Mouse (Mus musculus): ENCODE results near the gene Psmb2.

Gene Psmb2

DNA sequence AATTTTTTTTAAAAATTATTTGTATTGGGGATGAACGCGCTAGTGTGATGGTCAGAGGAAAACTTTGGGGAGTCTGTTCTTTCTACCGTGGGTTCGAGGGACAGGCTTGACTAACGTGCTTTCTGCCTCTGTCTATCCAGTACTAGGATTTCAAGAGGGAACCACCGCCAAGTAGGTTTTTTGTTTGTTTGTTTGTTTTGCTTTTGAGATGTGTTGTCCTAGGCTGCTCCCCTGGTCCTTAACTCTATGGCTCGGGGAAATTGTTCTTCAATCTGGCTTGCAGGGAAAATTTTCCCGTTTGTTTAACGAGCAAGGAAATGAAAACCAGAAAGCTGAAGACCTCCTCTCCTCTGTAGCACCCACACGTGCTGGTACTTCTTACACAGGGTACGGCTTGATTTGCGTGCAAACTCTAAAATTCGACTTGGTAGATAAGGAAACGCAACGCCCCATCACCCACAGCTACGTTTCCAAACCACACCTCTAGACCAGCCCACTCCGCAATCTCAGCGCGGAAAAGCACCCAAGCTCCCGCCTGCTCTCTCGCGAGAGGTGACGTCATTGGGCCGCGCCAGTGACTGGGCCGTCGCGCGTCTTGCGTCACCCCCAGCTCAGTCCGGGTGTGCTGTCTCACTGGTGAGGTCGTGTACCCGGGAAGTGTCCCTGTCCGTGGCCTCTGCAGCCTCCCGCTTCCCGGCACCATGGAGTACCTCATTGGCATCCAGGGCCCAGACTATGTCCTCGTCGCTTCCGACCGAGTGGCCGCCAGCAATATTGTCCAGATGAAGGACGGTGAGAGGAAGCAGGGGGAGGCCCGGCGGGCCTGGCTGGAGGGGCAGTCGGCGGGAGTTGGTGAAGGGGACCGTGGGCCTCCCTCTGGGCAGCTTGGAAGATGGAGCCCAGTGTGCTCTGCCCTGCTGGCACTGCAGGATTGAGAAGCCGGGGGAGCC, at the start of gene Psmb2:
Psmb2 (plus strand) TSS at position 577 of the 950 bp plus-strand sequence.
- DNase-seq (ENCODE audit: low read depth, low spot score): peak; percentile 98

DNA sequence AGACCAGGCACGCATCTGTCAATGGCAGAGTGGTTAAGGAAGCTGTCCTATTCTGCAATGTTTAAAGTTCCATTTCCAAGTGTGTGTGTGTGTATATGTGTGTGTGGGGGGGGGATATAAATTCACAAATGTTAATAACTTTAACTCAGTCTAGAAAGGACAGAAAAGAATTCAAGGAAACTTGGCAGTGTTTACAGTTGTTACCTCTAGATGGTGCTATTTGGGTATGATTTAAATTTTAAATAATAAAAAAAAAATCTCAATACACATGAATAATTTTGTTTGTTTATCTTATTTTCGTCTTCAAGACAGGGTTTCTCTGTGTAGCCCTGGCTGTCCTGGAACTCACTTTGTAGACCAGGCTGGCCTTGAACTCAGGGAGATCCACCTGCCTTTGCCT, 45.5 kb upstream of the Psmb2 start:
- peak; percentile 21 for DNase-seq (ENCODE audit: low read depth, low spot score)

DNA sequence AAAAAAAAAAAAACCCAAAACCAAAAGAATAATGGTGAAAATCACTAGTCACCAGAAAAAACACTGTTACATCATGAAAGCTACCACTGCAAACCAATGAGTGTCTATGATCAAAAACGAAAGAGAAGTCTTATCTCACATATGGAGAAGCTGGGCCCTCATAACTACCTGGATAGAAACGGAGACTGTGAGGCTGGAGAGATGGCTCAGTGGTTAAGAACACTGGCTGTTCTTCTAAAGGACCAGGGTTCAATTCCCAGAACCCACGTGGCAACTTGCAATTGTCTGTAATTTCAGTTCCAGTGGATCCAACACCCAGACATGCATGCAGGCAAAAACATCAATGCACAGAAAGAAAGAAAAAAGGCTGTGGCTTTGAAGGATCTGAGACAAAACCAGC, 44.8 kb upstream of the Psmb2 start:
- no peak for DNase-seq (ENCODE audit: low read depth, low spot score)

DNA sequence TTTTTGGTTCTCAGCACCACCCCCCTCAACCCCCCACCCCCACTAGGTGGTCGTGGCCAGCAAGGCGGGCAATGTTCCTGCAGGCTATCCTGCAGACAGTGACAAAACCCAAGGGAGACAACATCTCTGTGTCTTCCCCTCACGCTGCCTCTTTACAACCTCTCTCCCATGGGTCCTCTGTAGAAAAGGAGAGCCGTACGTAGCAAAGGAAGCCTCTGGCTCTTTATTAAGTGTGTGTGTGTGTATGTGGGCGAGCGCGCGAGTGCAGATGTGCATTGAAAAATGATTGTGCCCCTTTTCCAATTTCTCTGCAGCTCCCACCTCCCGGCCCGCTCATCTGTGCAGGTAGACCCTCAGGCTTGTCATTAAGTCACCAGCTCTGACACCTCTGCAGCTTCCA, 41.1 kb upstream of the Psmb2 start:
- DNase-seq (ENCODE audit: low read depth, low spot score): no peak

DNA sequence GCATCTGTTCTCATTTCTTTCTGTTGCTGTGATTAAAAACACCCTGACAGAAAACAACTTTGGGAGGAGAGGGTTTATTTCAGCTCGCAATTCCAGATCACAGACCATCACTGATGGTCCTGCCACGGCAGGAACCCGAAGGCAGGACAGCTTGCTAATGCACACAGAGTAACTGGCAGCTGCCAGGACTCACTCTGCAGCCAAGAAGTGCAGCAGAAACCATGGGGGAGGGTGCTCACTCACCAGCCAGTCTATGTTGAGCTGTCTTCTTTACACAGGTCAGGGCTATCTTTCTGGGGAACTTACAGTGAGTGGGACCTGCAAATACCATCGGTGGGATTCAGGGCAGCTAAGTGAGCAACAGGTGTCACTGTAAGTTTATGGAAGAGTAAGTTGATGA, 40.0 kb upstream of the Psmb2 start:
- no peak for DNase-seq (ENCODE audit: low read depth, low spot score)

DNA sequence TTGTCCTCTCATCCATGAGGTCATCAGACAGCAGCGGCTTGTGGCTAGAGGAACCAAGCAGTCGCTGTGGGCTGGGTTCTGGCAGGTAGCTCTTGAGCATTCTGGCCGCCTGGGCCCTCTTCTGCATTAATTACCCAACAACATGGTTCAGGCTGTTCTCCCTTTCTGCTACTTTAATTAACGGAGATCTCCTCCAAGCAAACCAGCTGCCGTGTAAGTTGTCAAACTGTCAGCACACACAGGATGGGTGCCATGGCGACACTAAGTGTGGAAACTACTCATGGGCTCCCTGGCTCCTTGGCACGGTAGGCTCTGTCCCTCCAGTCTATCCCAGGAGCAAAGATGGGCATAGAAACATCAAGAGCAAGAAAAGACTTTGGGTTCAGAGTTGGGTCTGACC, 38.1 kb upstream of the Psmb2 start:
- DNase-seq (ENCODE audit: low read depth, low spot score): no peak

DNA sequence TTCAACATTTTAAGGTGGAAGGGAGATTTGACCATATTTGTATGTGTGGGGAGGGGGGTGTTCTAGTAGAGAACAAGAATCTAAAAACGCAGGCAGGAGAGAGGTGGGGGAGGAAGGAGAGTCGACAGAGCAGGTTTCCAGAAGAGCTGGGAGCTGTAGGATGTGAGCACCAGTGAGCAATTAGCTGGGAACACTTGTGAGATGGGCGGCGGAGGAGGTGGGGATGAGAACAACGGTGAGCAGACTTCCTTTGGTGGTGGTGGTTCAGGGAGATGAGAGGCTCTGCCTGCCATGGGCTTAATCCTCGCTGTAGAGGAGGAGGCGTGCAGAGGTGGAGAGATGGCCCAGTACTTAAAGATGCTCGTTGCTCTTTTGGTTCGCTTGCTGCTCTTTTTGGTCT, 35.5 kb upstream of the Psmb2 start:
- no peak for DNase-seq (ENCODE audit: low read depth, low spot score)

DNA sequence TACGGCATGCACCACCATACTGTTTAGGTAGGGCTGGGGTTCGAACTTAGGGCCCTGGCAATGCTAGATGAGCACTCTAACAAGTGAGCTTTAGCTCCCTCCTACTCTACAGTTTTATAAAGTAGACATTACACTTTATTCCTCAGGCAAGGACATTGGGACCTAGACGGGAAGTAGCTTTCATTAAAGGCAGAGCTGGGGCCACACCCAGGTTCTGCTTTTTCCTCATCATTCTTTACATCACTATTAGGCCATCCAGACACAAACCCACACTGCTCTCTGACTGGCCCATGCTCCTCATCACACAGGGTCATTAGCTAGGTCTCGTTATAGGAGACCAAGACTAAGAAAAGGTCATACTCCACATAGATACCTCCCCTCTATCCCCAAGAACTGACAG, 33.6 kb upstream of the Psmb2 start:
- no peak for DNase-seq (ENCODE audit: low read depth, low spot score)

DNA sequence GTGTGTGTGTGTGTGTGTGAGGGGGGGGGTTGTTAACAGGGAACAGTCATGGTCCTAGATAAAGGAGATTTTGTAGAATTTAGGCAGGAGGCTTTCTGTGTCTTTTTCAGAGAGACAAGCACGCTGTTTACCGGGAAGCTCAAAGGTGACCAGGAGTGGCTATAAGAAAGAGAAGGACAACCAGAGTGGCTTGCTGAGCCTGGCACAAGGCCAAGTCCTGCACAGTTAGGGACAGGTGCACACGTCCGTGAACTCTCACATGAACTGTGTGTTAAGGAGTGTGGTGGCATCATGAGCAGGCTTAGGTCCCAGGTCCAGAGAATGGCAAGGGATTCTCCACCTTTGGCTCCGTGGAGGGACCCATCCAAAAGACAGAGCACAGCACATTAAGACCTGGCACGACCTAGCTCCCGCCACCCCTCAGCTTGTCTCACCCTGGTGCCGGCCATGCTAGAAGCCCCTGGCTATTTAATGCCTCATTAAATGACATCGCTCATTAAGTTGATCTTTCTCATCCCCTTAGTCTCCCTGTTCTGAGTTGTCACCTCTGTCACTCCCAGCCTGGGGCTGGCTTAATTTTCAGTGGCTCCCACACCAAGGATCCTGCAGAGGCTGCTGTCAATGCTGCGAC, 33.0 kb upstream of the Psmb2 start:
- DNase-seq (ENCODE audit: low read depth, low spot score): no peak

DNA sequence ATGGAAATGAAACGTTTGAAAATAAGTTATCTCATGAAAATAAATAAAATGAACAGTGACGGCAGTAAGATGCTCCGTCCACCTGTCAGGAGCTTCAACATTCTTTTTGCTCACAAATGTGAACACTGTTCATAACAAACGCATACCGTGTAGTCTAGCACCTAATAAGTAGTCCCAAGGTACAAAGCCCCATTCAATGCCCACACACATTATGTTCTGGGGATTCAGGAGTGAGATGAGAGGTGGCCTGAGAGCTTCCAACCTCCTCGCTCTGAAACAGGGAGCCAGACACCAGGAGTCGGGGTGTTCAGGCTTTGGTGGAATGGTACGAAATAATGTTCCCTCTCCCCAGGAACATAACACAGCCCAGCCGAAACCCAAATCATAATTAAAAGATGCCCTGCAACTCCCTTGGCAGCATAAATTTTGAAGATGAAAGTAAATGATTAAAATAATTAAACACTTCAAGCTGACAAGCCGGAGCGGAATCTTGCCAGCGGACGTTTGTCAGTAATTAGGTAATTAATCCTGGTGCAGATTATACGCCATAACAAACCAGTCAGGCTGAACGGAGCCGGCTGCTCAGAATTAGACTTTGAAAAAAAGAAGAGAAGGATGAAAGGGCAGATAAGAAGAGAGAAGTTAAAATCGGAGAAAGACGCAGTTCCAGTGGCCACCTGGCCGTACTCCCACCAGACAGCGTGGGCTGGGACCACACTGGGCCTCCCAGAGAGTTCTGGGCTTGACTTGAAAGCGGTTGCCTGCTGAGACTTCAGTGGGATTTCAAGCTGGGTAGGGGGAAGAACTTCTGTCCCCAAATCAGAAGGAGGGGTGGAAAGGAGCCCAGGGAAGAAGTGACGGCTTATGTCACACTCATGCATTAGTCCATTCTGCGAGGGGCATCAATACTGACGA, 29.2 kb upstream of the Psmb2 start:
- DNase-seq (ENCODE audit: low read depth, low spot score): no peak

DNA sequence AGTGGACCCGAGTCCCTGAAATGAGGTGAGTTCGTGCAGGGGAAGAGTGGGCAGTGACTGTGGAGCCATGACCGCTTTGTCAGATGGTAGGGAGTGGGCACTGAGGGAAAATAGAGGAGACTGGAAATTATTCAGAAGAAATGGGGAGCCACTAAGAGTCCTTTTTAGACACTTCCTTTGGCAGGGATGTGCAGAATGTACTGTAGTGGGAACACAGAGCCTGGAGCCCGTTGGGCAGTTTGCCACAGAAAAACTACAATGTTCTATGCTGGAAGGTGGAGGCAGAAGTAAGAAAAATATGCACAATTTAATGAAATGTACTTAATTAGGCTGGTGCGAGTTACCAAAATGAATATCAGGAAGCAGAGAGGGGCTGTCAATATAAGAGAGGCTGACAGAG, 24.3 kb upstream of the Psmb2 start:
- no peak for DNase-seq (ENCODE audit: low read depth, low spot score)

DNA sequence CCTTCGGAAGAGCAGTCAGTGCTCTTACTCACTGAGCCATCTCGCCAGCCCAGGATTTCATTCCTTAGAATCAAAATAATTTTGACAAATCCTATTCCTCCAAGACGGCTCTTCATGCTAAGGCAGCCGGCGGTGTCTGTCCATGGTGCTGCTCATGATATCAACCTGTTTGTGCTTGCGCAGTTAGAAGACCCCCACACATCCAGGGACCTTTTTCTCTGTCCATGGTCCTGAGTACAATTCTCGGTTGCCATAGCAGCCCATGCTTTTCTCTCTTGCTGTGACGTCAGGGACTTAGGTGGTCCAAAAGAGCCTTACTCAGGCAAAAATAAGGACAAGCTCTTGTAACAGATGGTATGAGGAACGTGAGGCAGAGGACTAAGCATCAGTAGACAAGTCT, 22.1 kb upstream of the Psmb2 start:
- DNase-seq (ENCODE audit: low read depth, low spot score): no peak

DNA sequence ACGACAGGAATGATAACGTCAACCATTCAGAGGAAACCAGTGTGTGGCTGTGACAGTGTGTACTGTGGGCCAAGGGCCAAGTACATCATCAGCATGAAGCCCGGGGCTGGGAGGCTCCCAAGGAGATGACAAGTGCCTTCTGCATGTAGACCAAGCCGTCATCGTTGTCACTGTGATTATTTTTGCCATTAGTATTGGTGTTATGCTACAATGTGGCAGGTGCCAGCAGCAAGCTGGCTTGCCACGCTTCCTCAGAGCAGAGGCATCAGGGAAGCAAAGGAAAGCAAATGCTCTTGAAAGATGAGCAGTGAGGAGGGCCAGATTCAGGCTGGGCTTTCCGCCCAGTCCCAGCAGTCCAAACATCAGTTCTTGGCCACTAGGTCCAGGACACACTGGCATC, 16.2 kb upstream of the Psmb2 start:
- DNase-seq (ENCODE audit: low read depth, low spot score): no peak

DNA sequence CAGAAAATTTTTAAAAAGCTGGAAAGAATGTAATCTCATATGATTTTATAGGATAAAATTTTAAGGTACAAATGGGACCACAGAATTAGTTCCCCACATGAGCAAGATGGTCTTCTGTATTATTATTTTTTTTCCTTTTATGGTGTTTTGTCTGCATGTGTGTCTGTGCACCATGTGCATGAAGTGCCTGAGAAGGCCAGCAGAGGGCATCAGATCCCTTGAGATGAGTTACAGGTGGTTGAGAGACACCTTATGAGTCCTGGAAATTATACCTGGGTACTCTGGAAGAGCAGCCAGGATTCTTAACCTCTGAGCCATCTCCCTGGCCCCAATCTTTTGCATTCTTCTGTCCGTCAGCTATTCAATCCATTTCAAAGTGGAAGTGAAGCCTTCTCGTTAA, 10.4 kb upstream of the Psmb2 start:
- DNase-seq (ENCODE audit: low read depth, low spot score): peak; percentile 41

DNA sequence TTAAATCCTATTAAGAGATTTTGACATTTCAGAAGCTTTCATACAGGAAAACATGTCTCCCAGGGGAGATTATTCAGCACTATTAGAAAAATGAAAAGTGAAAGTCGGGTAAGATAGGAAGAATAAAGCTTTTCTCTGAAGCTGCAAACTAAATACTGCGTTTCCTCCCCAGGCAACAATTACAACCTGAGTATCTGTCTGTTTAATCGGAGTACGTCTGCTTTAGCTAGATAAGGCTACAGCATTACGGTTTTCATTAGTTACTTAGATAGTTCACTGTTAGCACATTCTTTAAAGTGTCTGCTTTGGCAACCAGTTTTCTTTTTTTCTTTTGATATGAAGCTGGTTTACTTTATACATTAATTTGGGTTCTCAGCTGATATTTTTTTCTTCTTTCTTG, 4.9 kb downstream of the Psmb2 start:
- DNase-seq (ENCODE audit: low read depth, low spot score): no peak

DNA sequence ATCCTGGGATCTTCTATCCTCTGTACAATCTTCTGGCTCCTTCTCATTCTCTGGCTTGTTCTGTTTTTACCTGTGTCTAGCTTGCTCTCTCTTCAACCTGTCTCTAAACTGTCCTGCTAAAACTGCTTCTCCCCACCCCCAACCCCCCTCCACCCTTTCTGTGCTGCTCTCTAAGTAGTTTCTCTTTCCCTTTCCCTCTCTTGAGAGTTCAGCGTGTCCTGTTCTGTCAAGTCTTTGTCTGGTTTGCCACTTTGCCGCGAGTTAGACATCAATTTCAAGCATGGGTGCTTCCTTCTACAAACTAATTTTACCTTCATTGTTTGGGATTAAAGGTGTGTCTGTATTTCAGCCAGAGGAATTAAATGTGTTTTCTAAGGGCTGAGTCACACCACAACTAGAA, 5.7 kb downstream of the Psmb2 start:
- DNase-seq (ENCODE audit: low read depth, low spot score): peak; percentile 32

DNA sequence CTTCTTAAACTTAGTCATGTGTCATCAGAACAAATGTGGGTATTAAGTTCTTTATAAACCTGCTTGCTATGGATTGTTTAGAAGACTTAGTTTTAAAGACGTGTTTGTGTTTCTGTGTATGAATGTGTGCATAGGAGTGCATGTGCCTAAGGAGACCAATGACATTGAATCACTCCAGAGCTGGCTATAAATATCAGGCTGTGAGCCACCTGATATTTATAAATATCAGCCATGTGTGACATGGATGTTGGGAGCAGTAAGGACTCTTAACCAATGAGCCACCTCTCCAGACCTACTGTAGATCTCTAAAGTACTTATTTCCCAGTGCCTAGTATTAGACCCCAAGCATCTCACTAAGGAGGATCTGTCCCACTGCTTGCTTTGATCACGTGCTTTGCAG, 12.0 kb downstream of the Psmb2 start:
- DNase-seq (ENCODE audit: low read depth, low spot score): no peak

DNA sequence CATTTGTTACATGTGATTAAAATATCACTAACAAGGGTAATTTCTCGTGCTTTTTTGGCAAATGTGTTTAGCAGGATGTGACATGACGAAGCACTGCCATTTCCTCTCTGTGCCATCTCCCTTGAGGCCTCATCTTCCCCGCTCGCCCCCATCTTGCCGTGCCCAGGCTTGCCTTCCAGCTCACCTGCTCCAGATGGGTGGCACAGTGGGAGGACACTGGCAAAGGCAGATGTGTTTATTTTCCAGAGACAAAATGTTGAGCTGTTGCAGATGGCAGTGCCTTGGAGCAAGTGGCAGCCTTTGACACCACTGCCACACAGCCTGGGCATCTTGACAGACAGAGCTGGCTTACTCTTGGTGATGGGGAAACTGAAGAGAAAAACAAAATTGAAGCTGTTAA, 15.6 kb downstream of the Psmb2 start:
- DNase-seq (ENCODE audit: low read depth, low spot score): no peak

DNA sequence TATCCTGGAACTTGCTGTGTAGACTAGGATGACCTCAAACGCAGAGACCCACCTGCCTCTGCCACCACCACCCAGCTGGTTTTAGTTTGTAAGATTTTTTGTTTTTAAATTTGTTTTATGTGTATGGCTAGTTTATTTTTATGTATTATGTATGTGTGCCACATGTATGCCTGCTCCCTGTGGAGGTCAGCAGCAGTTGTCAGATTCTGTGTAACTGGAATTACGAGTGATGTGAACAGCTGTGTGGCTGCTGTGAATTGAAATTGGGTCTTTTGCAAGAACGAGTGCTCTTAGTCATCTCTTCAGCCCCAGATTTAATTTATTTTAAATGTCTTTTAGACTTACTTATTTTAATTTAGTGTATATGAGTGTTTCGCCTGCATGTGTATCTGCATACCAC, 19.5 kb downstream of the Psmb2 start:
- no peak for DNase-seq (ENCODE audit: low read depth, low spot score)

DNA sequence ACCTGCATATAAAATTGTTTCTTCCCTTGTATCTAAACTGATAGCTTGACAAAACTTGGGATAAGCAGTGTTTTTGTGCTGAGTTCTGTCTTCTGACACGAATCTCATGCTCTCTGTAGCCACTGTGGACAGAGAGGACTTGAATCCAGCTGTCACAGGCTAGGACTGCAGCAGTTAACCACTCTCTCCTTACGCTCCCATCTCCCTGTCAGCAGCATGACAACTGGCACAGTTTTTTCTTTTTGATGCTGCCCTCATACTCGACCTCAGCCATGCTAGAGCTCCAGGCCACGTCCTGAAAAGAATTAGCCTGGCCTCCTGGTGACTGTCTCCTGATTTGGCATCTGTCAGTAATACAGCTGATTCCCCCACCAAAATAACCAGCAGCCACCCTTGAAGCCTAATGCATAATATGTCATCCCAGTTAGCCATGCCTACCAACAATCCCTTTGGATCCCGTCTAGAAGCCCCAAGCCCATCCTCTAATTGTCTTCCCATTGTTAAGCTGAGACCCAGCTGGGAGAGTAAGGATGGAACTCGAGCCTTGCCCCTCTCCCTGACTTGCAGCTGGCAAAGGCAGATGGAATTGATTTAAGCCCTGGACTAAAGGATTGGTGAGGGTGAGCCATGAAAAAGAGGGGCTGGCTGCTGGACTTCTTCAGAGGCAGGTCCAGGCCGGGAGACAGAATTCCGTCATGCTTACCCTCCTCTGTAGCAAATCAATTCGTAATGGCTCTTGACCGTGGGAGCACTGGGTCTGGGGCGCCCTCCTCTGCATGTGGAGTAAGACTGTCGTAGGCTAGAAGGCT, 29.4 kb downstream of the Psmb2 start:
- no peak for DNase-seq (ENCODE audit: low read depth, low spot score)

DNA sequence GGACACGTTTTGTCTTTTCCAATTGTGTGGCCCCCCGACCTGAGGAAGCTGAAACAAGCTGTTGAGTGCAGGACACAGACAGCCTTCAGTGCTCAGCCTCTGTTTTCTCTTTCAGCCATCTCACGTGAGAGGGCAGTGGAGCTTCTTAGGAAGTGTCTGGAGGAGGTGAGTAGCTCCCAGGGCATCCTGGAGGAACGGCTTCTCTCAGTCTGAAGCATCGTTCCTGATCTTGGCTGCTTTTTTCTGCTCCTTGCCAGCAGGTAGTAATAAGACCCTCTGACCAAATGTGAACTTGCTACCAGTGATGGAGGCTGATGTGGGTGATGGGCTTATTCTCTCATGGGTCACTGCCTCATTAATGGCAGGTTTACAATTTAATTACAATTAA, 30.0 kb downstream of the Psmb2 start:
- DNase-seq (ENCODE audit: low read depth, low spot score): no peak
